Mouse (Mus musculus): ENCODE data around the gene Dnajb12.

Dnajb12 gene

DNA sequence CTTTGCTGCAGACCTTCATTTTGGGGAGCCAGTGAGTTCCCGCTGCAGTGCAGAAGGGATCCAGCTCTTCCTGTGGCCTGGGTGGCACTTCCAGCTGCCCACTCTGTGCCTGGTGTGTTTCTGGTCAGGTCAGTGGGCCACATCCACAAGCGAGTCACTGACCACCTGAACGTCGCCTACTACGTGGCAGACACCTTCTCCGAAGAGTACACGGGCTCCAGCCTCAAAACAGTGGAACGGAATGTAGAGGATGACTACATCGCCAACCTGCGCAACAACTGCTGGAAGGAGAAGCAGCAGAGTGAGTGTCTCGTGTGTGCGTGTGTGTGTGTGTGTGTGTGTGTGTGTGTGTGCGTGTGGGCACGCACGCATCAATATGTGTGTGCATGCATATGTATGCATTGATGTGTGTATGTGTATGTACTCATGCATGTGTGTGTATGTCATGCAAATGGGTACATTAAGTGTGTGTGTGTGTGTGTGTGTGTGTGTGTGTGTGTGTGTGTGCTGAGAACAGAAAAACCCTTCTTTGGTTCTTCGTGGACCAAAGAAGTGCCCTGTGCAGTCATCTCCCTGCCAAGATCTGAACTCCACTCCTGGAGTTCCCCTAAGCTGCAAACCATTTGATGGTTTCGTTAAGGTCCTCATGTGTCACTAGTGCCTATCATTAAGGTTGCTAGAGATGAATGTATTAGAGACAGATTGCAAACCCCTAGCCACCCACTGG is 16.3 kb downstream of the Dnajb12 start:
- ATAC-seq (ENCODE audit: insufficient number of reproducible peaks, low FRiP score, low TSS enrichment): no peak

DNA sequence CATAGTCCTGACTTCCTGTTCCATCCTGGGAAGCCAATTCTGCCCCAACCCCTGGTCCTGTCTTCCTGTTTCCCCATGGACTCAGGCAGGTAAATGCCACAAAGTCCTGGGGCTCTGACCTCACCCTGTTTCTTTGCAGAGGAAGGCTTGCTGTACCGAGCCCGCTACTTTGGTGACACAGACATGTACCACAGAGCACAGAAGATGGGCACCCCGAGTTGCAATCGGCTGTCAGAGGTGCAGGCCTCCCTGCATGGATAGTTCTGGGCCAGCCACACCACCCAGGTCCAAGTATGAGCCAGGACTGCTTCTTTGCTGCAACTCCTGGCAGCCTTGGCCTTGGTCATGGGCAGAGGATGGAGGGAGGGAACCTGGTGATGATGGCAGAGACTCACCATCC is 16.9 kb downstream of the Dnajb12 start:
- no peak for ATAC-seq (ENCODE audit: insufficient number of reproducible peaks, low FRiP score, low TSS enrichment)

DNA sequence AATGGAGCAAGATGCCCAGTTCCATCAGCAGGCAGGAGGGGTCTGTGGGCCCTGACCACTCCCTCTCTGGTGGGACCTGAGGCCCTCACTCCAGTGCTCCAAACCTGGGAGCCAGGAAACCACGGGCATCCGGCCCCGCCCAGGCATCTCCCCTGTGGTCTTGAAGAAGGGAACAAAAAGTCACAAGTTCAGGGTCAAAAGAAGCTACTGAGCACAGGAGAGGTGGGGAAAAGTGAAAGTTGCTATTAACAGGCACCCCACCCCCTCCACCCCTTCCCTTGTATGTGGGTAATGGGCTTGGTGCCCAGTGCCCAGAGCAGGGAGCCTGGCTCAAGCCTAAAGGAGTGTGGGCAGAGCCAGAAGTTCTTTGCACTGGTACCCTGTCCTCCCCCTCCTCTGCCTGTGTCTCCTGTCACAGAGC is 17.6 kb downstream of the Dnajb12 start:
- ATAC-seq (ENCODE audit: insufficient number of reproducible peaks, low FRiP score, low TSS enrichment): no peak

DNA sequence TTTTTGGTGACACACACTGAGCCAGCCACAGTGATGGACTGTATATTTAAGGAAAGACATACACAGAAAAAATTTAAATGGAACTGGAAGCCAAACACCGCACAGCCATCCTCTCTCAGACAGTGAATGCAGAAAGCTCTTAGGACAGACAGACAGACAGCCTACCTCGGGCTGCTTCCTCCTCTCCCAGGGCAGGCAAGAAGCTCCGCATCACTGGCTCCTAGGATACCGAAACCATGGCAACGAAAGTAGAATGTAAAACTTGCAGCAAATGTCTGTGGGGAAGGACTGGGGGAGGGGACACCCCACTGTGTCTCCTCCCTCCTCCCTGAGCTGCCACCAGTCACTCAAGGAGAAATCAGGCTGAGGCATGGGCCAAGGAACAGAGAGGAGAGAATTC is 18.2 kb downstream of the Dnajb12 start:
- no peak for ATAC-seq (ENCODE audit: insufficient number of reproducible peaks, low FRiP score, low TSS enrichment)

DNA sequence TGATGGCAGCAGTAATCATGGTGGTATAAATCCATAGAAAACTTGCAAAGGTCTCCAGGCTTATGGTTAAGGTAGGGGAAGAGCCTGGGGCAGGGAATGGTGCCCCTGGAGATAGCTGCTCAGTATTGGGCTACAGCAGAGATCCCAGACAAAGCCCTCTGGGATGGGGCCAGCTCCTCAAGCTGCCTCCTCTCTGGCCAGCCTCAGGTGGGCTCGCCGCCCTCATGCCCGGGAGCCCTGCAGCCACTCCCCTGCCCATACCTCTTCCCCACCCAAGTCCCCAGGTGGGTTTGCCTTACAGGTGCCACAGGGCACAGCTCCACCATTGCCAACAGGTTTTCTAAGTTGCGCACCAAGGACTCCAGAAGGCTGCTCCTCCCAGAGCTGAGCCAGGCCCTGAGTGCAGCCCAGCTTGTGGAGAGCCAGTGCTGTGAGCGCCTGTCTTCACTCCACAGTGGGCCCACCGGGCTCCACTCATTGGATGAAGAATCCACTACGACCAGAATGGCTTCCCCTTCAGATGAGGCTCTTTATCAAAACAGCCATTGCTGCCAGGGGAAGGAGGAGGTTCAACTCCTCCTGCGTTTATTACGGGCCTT is 18.9 kb downstream of the Dnajb12 start:
- ATAC-seq (ENCODE audit: insufficient number of reproducible peaks, low FRiP score, low TSS enrichment): no peak

DNA sequence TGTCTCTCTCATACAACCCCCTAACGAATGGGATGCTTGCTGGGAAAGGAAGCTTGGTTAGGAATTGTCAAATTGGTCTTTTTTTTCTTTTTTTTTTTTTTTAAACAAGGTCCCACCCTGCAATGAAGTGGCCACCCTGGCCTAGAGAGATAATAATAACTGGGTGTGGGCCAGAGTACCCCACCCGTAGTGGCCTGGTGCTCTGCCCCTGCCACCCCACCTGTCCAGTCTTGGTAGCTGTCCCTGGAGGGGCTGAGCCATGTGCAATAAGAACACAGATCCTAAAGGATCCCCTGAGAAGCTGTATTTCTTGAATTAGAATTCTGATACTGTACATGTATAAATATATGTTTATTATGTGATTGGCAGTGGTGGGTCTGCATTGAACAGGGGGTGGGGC is 19.6 kb downstream of the Dnajb12 start:
- ATAC-seq (ENCODE audit: insufficient number of reproducible peaks, low FRiP score, low TSS enrichment): no peak

DNA sequence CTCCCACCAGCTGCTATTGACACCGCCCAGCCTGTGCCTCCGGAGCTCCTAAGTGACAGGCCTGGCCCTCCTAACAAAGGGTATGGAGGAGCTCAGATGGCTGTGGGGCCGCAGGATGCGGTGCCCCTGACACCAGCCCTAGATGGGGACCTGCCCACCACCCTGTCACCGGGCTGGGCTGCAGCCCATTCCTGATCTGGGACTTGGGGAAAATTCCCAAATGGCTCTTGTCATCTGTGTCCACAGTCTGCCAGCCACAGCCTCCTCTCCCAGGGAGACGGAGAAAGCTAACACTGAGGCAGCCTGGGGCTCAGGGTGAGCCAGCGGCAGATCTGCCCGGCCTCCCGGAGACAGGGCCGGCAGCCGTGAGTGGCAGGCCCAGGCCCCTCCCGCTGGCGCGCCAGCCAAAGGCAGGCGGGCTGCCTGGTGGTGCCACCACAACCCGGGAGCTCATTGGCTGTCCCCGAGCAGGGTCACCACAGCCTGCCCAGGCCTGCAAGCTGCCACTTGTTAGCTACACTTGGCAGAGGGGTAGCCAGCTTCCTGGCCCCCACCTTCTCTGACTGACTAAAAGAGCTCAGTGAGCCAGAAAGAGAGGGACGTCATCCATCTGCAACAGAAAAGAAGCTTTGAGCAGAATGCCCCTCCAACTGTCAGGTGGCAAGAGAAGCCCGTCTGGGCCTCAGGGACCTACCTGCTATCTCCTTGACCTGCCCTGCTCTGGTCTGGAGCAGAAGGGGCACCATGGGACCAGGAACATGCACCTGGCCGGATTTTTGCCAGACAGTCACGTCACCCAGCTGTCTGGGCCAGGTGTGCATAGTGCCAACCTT is 20.2 kb downstream of the Dnajb12 start:
- ATAC-seq (ENCODE audit: insufficient number of reproducible peaks, low FRiP score, low TSS enrichment): peak; percentile 87

DNA sequence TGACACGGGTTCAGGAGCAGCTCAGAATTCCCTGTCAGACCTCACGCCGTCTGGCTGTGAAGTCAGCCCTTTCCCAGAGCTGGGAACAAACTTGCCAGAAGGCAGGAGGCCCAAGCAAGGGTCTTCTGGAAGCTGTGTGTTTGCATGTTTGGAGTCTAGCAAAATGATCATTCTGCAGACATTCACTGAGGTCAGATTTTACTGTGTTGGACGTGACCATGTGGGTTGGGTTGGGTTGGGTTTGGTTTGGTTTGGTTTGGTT is 20.7 kb downstream of the Dnajb12 start:
- no peak for ATAC-seq (ENCODE audit: insufficient number of reproducible peaks, low FRiP score, low TSS enrichment)

DNA sequence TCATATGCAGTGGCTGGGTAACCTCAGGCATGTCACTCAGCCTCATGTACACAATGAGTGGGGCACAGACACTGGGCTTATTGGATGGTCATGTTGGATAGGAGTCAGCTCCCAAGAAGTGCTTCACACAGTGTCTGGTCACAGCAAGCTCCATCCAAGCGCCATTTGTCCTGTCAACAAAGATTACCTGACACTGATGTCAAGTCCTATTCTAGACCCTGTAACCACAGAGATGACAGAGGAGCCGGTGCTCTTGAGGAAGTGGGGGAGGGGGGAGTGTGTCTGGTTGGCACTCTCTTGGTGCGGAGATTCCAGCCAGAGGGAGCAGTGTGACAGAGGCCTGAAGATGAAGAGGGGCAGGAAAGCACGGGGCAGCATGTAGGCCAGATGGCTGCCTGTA is 21.6 kb downstream of the Dnajb12 start:
- ATAC-seq (ENCODE audit: insufficient number of reproducible peaks, low FRiP score, low TSS enrichment): no peak

DNA sequence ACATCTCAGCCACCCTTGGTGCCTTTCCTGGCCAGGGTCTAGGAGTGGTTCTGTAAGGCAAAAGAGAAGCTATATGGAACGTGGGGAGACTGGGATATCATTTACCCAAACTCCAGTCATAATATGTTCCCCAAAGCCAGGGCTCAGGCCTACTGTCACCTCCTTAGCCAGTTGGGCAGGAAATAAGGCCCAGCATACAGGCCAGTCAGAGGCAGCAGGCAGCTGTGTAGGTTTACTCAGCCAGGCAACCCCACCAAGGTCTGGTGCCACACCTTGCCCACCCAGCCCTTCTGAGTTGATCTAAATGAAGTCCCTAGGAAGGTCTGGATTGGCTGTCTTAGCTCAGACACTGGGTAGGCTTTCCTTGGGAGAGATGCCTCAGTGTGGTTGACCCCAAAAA is 22.1 kb downstream of the Dnajb12 start:
- no peak for ATAC-seq (ENCODE audit: insufficient number of reproducible peaks, low FRiP score, low TSS enrichment)

DNA sequence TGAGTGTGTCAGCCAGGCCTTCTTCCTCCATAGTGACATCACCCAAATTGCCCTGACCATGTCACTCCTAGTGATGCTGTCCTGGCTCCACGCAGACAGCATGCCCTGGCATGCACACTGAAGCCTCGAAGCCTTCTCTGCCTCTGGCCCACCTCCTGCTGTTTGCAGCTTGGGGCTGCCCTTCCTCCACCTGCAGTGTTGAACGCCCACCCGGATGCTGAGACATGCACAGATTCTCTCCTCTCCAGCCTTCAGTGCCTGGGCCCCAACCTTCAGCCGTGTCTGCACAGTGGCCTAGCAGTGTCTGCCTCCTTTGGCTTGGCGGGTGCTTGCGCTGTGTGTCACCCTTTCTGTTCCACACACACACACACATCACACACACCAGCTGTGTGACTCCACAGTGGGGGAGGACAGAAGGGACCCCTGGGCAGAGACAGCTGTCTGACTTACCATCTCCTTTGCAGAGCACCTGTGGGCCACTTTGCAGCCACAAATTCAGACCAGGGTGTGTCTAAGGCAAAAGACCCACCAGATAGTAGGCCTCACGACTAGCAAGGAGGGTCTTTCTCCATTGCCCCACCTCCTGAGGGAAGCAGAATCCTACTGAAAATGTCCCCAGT is 22.7 kb downstream of the Dnajb12 start:
- ATAC-seq (ENCODE audit: insufficient number of reproducible peaks, low FRiP score, low TSS enrichment): no peak

DNA sequence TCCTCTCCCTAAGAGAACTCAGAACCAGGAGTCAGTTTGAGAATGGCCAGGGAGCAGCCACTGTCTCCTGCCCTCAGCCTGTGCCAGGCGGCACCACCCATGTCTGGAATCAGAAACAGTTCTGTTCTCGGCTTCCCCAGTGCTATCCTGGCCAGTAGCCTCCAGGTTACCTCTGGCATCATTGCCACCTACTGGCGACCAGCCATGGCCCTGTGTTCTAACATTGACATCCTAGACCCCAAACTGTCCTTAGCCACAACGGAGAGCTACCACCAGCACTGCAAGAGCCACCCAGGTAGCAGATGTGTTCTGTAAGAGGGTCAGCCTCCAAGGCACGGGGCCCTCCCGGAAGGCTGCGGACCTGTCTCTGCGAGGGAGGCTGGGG is 23.2 kb downstream of the Dnajb12 start:
- no peak for ATAC-seq (ENCODE audit: insufficient number of reproducible peaks, low FRiP score, low TSS enrichment)

DNA sequence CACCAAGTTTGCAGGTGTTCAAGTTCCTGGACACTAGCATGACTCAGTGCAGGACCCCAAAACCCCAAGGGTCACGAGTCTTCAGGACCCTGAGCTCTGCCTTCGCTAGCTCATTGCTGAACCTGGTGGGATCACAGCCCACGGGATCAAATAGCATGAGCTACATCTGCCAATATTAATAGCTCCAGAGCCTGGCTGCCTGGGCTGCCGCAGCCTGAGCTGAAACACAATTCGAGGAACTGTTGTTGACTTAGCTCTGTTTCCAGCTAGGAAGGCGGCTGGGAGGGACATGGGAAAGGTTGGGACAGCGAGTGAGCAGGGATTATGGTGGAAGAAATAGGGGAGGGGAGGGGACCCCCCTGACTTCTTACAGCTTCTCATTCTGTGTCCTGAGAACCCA is 23.8 kb downstream of the Dnajb12 start:
- no peak for ATAC-seq (ENCODE audit: insufficient number of reproducible peaks, low FRiP score, low TSS enrichment)

DNA sequence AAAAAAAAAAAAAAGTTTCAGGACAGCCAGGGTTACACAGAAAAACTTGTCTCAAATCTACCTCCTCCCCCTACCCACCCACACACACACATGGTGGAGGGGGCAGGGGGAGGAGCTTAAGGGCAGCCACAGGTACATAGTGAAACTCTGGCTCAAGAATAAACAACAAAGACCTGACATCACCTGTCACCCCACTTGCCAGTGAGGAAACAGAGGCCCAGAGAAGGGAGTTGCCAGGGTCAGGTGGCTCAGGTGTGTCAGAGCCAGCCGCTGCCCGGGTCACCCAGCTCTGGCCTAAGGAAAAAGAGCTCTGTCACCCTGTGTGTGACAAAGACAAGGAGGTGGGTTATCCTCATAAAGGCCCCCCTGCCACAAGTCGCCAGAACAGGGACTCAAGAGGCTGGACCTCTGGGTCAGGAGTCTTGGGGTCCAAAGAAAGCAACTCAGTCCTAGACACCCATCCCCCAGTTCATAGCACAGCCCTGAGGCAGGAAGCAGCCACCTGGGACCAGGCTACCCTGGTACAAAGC is 27.8 kb downstream of the Dnajb12 start:
- no peak for ATAC-seq (ENCODE audit: insufficient number of reproducible peaks, low FRiP score, low TSS enrichment)

DNA sequence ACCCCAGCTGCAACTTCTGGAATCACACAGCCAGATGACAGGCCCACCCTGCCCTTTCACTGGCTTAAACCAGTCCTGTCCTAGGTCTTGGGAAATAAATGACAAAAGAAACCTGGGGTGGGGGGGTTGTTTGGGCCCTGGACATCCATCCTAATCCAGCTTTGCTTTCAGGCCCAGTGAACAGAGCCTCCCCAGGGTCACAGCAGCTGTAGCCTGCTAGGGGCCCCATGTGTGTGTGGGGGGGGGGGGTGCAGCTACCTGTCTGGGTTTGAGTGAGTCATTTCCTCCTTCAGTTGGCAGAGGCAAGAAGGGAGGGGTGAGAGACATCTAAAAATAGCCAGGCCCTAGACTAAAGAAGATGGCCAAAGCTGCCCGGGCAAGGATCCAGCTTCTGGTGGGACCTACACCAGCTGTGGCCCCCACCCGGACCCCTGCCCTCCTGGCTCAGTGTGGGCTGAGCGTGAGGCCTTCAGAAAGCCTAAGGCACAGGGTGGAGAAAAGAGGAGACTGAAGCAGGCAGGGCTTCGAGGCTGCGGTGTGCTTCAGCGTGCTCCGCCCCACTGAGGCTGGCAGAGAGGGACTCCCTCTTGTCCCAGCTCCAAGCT is 28.4 kb downstream of the Dnajb12 start:
- ATAC-seq (ENCODE audit: insufficient number of reproducible peaks, low FRiP score, low TSS enrichment): peak; percentile 14; the same call in 1 of the 2 replicates

DNA sequence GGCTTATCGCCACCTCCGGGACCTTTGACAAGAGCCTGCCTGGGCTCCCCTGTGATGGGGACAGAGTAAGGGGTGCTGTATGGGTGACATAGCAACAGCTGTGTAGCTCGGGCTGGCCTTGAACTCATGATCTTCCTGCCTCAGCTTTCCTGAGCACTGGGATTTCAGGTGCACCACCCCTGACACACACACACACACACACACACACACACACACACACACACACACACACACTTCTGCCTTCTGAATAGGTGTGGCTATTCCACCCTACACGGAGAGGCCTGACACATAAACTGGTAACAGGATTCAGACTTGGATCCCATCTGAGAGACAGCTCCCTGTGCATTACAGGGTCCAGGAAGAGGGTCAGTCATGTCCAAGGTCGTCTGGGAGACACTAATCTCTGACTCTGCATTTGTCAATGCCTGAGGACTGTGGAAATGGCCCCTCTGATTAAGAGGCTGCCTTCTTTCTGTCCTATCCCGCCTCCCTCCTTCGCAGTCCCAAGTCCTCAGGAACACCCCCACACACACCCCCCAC is 29.5 kb downstream of the Dnajb12 start:
- no peak for ATAC-seq (ENCODE audit: insufficient number of reproducible peaks, low FRiP score, low TSS enrichment)

DNA sequence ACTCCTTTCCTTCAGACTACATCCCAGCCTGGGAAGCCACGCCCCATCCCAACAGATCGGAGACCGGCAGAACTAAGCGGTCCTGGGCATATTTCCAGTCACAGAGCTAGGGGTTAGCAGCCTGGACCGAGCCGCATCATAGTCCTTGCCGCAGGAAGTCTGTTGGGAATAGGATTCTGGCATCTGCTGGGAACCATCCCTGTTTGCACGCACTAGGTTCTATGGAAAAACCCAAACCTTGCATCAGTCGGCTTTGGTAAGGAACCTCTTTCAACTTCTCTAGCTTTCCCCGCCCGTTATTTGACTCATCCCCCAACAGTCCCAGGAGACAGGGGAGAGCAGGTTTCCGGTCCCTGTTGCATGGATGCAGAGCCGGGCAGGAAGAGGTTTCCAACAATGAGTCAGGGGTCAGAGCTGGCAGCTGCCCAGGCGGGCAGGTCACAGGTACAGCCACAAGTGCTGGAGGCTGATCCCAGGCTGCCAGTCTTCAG is 30.0 kb downstream of the Dnajb12 start:
- no peak for ATAC-seq (ENCODE audit: insufficient number of reproducible peaks, low FRiP score, low TSS enrichment)

DNA sequence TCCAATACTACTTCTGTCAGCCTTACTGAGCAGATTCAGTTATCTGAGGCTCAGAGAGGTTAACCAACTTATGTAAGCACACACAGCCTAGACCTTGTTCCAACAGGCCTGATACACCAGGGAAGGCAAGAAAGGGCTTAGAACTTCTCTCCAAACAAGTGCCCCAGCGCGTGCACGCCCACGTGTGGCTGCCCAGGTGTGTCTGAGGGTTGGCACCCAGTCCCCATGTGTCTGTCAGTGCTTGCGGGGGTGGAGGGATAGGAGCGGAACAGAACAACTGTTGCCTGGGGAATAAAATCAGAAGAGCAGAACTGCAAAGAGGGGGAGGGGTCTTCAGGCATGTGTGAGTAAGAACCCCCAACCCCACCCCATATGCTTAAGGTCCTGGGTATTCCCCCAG is 31.7 kb downstream of the Dnajb12 start:
- ATAC-seq (ENCODE audit: insufficient number of reproducible peaks, low FRiP score, low TSS enrichment): no peak

DNA sequence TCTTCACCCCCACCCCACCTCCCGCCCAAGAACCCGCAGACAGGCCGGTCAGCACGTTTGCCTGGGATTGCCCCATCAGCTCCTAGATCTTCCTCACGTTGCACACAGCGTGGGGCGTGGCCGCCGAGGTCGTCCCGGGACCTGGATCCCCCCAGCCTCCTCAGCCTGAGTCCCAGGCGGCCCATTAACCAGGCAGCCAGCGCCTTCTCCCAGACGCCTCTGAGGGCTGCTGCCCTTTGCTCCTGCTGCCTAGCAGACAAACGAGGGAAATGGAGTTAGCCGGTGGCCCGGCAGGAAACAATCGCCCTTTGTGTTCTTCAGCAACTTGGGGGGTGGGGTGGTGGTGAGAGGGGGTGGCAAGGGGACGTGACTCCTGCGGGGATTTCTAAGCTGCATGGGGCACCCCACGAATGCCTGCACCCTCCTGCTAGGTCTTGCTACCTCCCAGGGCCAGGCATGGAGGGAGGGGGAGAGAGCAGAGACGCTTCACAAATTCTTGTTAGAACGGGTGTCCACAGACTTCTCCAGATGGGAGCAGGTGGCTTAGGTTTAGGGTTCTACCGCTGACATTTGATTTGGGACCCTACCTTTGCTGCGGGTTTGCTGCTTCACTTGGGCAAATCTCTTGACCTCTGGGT is 32.3 kb downstream of the Dnajb12 start:
- ATAC-seq (ENCODE audit: insufficient number of reproducible peaks, low FRiP score, low TSS enrichment): no peak
